Mouse (Mus musculus): ENCODE data around the gene Dnah6. TPM values are rescaled to one million over a fixed set of nuclear protein-coding genes. Genes with fewer than 3 reads are reported as not detected.

Gene Dnah6
- polyA plus RNA-seq, 1 experiment = not detected

DNA sequence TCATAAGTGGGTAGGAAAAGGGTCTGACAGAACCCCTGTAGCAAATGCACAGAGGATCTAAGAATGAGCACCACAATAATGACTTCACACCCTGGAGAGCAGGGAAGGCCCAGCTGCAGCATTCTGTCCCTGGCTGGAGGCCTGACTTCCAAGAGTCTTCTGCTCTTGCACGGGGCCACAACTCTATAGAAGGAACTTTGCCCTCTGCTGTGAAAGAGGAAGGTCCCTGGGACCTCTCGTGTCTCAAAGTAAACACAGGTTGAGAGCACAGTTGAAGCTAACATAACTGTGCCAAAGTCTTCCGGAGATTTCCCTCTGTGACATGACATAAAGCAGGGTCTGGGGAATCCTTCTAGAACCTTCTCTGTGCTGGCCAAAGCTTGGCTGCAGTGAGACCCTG lies 150.2 kb downstream of the Dnah6 start:
- 86% methylated on average over 3 of the region's 3 CpGs for WGBS
- Histone ChIP-seq H3K27ac (ENCODE audit: insufficient read depth, low read depth, low read length) (no peak overlapping the region), H3K4me3 (ENCODE audit: insufficient read depth, low read depth, low read length) (no peak overlapping the region), H3K4me1 (ENCODE audit: control insufficient read depth, insufficient read depth, low read length) (no peaks in the 10 kb centered on the region)
- TF ChIP-seq POLR2A (IDR thresholded peaks at IDR 0.05; ENCODE audit: insufficient read depth, low read depth, low read length) (no peak), CTCF (IDR thresholded peaks at IDR 0.05; ENCODE audit: insufficient read depth, low read depth, low read length) (no peak)

- no peak overlapping the region for H3K4me3 ChIP-seq (ENCODE audit: insufficient read depth, low read depth, low read length)
- no peaks in the 10 kb centered on the region for H3K4me1 ChIP-seq (ENCODE audit: control insufficient read depth, insufficient read depth, low read length)
- TF ChIP-seq CTCF (IDR thresholded peaks at IDR 0.05; ENCODE audit: insufficient read depth, low read depth, low read length) (no peak), POLR2A (IDR thresholded peaks at IDR 0.05; ENCODE audit: insufficient read depth, low read depth, low read length) (no peak)
- WGBS = 80% methylated on average over 6 of the region's 6 CpGs
- H3K27ac ChIP-seq (ENCODE audit: insufficient read depth, low read depth, low read length) = no peak overlapping the region
These were observed 150.8 kb downstream of the Dnah6 start for GRCm38 (mm10) chr6:73070663-73071062.

DNA sequence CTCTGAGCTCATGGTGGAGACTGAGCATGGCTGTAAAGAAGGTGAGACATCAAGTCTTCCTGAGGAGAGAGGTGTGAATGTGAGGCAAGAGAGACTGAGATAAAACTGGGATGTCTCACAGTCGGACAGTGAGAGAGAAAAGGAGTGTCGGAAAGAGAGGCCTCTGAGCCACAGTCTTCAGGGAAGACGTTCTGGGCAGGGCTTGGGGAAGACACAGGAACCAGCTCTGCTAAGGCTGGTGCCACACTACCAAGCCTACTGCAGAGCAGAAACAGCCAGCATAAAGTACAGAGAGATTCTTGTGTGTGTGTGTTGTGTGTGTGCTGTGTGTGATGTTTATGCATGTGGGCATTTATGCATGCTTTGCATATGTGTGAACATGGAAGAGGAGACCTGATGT lies 156.9 kb downstream of the Dnah6 start:
- Histone ChIP-seq H3K4me3 (ENCODE audit: insufficient read depth, low read depth, low read length) (no peak overlapping the region), H3K27ac (ENCODE audit: insufficient read depth, low read depth, low read length) (no peak overlapping the region), H3K4me1 (ENCODE audit: control insufficient read depth, insufficient read depth, low read length) (no peaks in the 10 kb centered on the region)
- TF ChIP-seq CTCF (IDR thresholded peaks at IDR 0.05; ENCODE audit: insufficient read depth, low read depth, low read length) = no peak
- no peak for TF ChIP-seq POLR2A (IDR thresholded peaks at IDR 0.05; ENCODE audit: insufficient read depth, low read depth, low read length)
- WGBS = 80% methylated on average over 3 of the region's 3 CpGs

- Histone ChIP-seq H3K4me1 (ENCODE audit: control insufficient read depth, insufficient read depth, low read length) (no peaks in the 10 kb centered on the region), H3K27ac (ENCODE audit: insufficient read depth, low read depth, low read length) (no peak overlapping the region), H3K4me3 (ENCODE audit: insufficient read depth, low read depth, low read length) (no peak overlapping the region)
- TF ChIP-seq POLR2A (IDR thresholded peaks at IDR 0.05; ENCODE audit: insufficient read depth, low read depth, low read length) (no peak), CTCF (IDR thresholded peaks at IDR 0.05; ENCODE audit: insufficient read depth, low read depth, low read length) (no peak)
- 90% methylated on average over 7 of the region's 7 CpGs for WGBS
These were observed 161.8 kb downstream of the Dnah6 start for GRCm38 (mm10) chr6:73059596-73060121.

GRCm38 (mm10) chr6:73059162-73059561 lies 162.3 kb downstream of the Dnah6 start:
- 81% methylated on average over 4 of the region's 4 CpGs for WGBS
- Histone ChIP-seq H3K27ac (ENCODE audit: insufficient read depth, low read depth, low read length) (no peak overlapping the region), H3K4me1 (ENCODE audit: control insufficient read depth, insufficient read depth, low read length) (no peaks in the 10 kb centered on the region), H3K4me3 (ENCODE audit: insufficient read depth, low read depth, low read length) (no peak overlapping the region)
- no peak for TF ChIP-seq CTCF (IDR thresholded peaks at IDR 0.05; ENCODE audit: insufficient read depth, low read depth, low read length)
- TF ChIP-seq POLR2A (IDR thresholded peaks at IDR 0.05; ENCODE audit: insufficient read depth, low read depth, low read length) = no peak

- WGBS = 97% methylated on average over 6 of the region's 6 CpGs
- Histone ChIP-seq H3K4me3 (ENCODE audit: insufficient read depth, low read depth, low read length) (no peak overlapping the region), H3K27ac (ENCODE audit: insufficient read depth, low read depth, low read length) (no peak overlapping the region), H3K4me1 (ENCODE audit: control insufficient read depth, insufficient read depth, low read length) (no peaks in the 10 kb centered on the region)
- TF ChIP-seq POLR2A (IDR thresholded peaks at IDR 0.05; ENCODE audit: insufficient read depth, low read depth, low read length) (no peak), CTCF (IDR thresholded peaks at IDR 0.05; ENCODE audit: insufficient read depth, low read depth, low read length) (no peak)
These were observed 166.1 kb downstream of the Dnah6 start for GRCm38 (mm10) chr6:73055347-73055746.

- Histone ChIP-seq H3K4me1 (ENCODE audit: control insufficient read depth, insufficient read depth, low read length) (no peaks in the 10 kb centered on the region), H3K4me3 (ENCODE audit: insufficient read depth, low read depth, low read length) (no peak overlapping the region), H3K27ac (ENCODE audit: insufficient read depth, low read depth, low read length) (no peak overlapping the region)
- TF ChIP-seq CTCF (IDR thresholded peaks at IDR 0.05; ENCODE audit: insufficient read depth, low read depth, low read length) = no peak
- TF ChIP-seq POLR2A (IDR thresholded peaks at IDR 0.05; ENCODE audit: insufficient read depth, low read depth, low read length) = no peak
- WGBS = 96% methylated on average over 6 of the region's 6 CpGs
These were observed 166.6 kb downstream of the Dnah6 start for GRCm38 (mm10) chr6:73054807-73055206.

DNA sequence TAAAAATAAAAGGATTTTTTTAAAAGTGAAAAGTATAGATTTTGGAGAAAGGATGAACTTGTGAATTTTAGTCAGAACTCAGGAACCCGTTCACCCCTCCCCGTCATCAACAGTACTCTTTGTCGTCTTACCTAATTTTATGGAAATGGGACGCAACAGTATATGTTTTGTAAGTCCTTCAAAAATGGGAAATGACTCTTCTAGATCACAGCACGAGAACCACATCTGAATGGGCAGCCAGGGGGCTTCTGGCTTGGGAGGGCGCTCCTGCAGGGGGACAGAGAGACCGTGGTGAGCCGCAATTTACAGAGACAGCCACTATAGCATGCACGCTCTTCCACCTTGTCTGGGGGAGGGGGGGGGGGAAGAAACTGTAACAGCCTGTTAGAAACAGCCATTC lies 167.9 kb downstream of the Dnah6 start:
- TF ChIP-seq CTCF (IDR thresholded peaks at IDR 0.05; ENCODE audit: insufficient read depth, low read depth, low read length) (no peak), POLR2A (IDR thresholded peaks at IDR 0.05; ENCODE audit: insufficient read depth, low read depth, low read length) (no peak)
- no peak overlapping the region for H3K27ac ChIP-seq (ENCODE audit: insufficient read depth, low read depth, low read length)
- no peak overlapping the region for H3K4me3 ChIP-seq (ENCODE audit: insufficient read depth, low read depth, low read length)
- 95% methylated on average over 9 of the region's 9 CpGs for WGBS
- H3K4me1 ChIP-seq (ENCODE audit: control insufficient read depth, insufficient read depth, low read length) = no peaks in the 10 kb centered on the region

DNA sequence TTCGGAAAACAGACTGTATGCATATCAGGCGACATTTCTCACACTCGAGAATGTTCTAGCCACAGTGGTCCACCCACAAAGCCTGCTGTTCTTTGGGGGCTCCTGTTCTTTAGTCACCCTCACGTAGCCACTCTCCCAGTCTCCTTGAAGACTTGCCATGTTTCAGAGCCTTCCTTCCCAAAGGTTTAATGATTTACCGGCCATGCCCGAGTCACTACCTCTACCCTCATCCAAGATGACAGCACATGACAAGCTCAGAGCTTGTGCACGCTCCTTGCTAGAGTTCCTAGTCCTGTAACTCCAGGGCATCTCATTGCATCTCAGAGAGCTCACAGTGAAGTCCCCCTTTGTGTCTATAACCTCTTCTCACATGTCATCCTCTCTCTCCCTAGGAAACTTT lies 174.2 kb downstream of the Dnah6 start:
- Histone ChIP-seq H3K4me1 (ENCODE audit: control insufficient read depth, insufficient read depth, low read length) (no peaks in the 10 kb centered on the region; the same call in 1 of the 2 replicates), H3K27ac (ENCODE audit: insufficient read depth, low read depth, low read length) (no peak overlapping the region), H3K4me3 (ENCODE audit: insufficient read depth, low read depth, low read length) (no peak overlapping the region)
- 82% methylated on average over 7 of the region's 7 CpGs for whole genome bisulfite sequencing
- TF ChIP-seq POLR2A (IDR thresholded peaks at IDR 0.05; ENCODE audit: insufficient read depth, low read depth, low read length) = no peak
- no peak for TF ChIP-seq CTCF (IDR thresholded peaks at IDR 0.05; ENCODE audit: insufficient read depth, low read depth, low read length)

- Histone ChIP-seq H3K4me1 (ENCODE audit: control insufficient read depth, insufficient read depth, low read length) (no peaks in the 10 kb centered on the region; the same call in 1 of the 2 replicates), H3K27ac (ENCODE audit: insufficient read depth, low read depth, low read length) (no peak overlapping the region)
- 75% methylated on average over 3 of the region's 3 CpGs for WGBS
These were observed 175.5 kb downstream of the Dnah6 start for GRCm38 (mm10) chr6:73045944-73046343.

More at GRCm38 (mm10) chr6:73045944-73046343, 175.5 kb downstream of the Dnah6 start:
- H3K4me3 ChIP-seq (ENCODE audit: insufficient read depth, low read depth, low read length) = no peak overlapping the region
- TF ChIP-seq POLR2A (IDR thresholded peaks at IDR 0.05; ENCODE audit: insufficient read depth, low read depth, low read length) (no peak), CTCF (IDR thresholded peaks at IDR 0.05; ENCODE audit: insufficient read depth, low read depth, low read length) (no peak)

Data from olfactory bulb, adult 2 months (tissue).